Mouse (Mus musculus) hindbrain, embryonic 10.5 days (tissue): ENCODE measurements around the gene Bcas2. TPM values are rescaled to one million over a fixed set of nuclear protein-coding genes. Genes with fewer than 3 reads are reported as not detected.

Experiments
- DNase-seq: peaks from one replicate; pipeline ENCODE4 v3.0.0-alpha.2; 2017; ENCODE audit warnings: low spot score
- H3K27ac ChIP-seq: fragments of 300-500 bp; sonication (generic); 2 replicates; pipeline ENCODE4 v1.5.1; 2016; ENCODE audit warnings: mild to moderate bottlenecking, moderate library complexity
- H3K27me3 ChIP-seq: fragments of 300-500 bp; sonication (generic); 2 replicates; pipeline ENCODE4 v1.6.1; 2016; ENCODE audit warnings: mild to moderate bottlenecking; ENCODE audit not compliant: poor library complexity, insufficient read depth, severe bottlenecking
- H3K36me3 ChIP-seq: fragments of 300-500 bp; sonication (generic); 2 replicates; pipeline ENCODE4 v1.6.1; 2016; ENCODE audit warnings: mild to moderate bottlenecking, moderate library complexity
- H3K4me1 ChIP-seq: fragments of 300-500 bp; sonication (generic); replicated peaks from 2 replicates; pipeline ENCODE4 v1.6.1; 2016; ENCODE audit warnings: mild to moderate bottlenecking
- H3K4me3 ChIP-seq: fragments of 300-500 bp; sonication (generic); 2 replicates; pipeline ENCODE4 v1.5.1; 2016; ENCODE audit warnings: mild to moderate bottlenecking, moderate library complexity
- H3K9me3 ChIP-seq: fragments of 300-500 bp; sonication (generic); 2 replicates; pipeline ENCODE4 v1.6.1; 2016; ENCODE audit warnings: mild to moderate bottlenecking, moderate library complexity
- WGBS: fragments of 180-500 bp; shearing (Covaris S2); methylation state at CpG from one replicate; pipeline ENCODE4 v1.1.7; 2016; 5-methylcytosine and 5-hydroxymethylcytosine counted together
- polyA plus RNA-seq: library from polyadenylated mRNA; unstranded; fragments of >200 nt; fragmentation: Nextera tagmentation; extraction: Ambion mirVana; gene quantifications from 2 replicates; pipeline ENCODE4 v1.2.1, GENCODE M21; 2016

Bcas2 gene
- polyA plus RNA-seq, 1 experiment from 2014 or later, result 215 TPM

DNA sequence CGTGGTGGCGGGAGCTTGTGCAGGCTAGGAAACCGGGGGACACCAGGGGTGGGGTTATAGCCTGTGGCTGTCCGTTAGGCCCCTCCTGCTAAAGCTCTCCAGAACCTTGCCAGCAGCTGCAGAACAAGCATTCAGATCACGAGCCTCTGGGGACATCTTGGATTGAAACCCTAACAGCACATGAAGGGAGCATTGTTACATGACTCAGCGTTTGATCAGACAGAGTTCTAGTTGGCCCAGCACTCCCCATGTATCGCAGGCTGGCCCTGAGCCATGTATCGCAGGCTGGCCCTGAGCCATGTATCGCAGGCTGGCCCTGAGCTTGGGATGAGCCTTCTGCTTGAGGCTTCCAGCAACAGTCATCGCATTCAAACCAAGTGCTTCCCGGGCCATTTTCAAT is 30.2 kb upstream of the Bcas2 start:
- no peak for DNase-seq
- H3K4me3 ChIP-seq, result no peak overlapping the region

DNA sequence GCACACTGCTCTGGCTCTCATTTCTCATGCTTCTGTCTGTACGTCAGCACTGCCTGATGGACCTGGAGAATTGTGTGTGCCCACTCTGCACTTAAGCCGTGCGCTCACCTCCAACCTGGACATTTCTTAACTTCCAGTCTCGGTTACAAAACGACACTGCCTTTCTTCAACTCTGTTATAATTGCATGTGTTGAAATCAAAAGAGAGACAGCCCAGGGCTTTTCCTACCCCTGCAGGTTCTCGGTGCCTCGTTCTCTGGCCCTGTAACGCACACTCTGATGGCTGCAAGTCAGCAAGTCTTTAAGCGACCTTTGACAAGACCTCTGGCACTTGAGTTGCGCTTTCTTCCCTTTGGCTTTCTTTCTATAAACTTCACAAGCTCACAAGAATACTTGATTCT is 29.1 kb upstream of the Bcas2 start:
- WGBS, result 86% methylated on average over 10 of the region's 10 CpGs
- DNase-seq, result no peak

More for the DNA sequence above, 30.2 kb upstream of the Bcas2 start:
- Histone ChIP-seq H3K36me3 (no peaks in the 10 kb centered on the region), H3K4me1 (peaks cover 5% of the 10 kb centered on the region), H3K27ac (no peak overlapping the region), H3K9me3 (no peaks in the 10 kb centered on the region), H3K27me3 (no peaks in the 10 kb centered on the region)
- 91% methylated on average over 11 of the region's 11 CpGs for WGBS

DNA sequence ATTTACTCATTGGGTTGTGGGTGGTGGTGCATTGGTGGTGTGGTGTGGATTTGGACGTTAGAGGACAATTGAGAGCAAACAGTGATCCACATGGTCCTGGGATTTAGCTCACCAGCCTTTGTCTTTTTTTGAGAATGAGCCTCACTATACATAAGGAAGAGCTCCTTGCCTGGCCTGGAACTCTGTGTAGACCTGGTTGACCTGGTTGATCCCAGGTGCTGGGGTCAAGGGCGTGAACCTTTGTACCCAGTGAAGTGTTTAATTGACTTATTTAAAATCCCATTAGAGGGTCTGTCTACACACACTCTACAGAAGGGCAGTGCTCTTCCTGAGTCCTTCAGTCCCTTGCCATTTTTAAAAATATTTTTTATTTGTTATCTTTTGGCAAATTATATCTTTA is 26.1 kb upstream of the Bcas2 start:
- H3K27me3 ChIP-seq, result no peaks in the 10 kb centered on the region
- H3K9me3 ChIP-seq, result no peaks in the 10 kb centered on the region
- H3K36me3 ChIP-seq, result no peaks in the 10 kb centered on the region
- WGBS, result 75% methylated on average over 2 of the region's 2 CpGs
- peaks cover 8% of the 10 kb centered on the region for H3K4me1 ChIP-seq
- H3K27ac ChIP-seq, result no peak overlapping the region
- no peak for DNase-seq
- no peak overlapping the region for H3K4me3 ChIP-seq

More for the DNA sequence above, 29.1 kb upstream of the Bcas2 start:
- Histone ChIP-seq H3K27me3 (no peaks in the 10 kb centered on the region), H3K4me3 (no peak overlapping the region), H3K27ac (no peak overlapping the region), H3K9me3 (no peaks in the 10 kb centered on the region), H3K36me3 (no peaks in the 10 kb centered on the region), H3K4me1 (peaks cover 8% of the 10 kb centered on the region)

DNA sequence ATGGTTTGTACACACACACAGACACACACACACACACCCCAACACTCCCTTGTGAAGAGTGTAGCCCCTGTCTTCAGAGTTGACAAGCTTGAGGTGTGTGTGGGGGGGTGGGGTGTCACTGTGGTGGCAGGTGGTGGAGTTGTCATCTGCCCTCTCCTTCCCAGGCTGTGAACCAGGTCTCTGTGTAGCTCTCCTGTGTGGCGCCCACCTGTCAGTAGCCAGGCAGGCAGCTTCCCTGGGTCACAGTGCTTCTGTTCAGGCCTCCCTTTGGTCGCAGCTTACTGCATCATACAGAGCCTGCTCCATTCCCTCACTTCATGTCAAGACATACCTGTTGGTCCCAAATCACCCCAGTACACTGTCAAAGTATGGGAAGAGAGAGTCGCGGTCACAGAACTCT is 25.7 kb upstream of the Bcas2 start:
- DNase-seq, result no peak

DNA sequence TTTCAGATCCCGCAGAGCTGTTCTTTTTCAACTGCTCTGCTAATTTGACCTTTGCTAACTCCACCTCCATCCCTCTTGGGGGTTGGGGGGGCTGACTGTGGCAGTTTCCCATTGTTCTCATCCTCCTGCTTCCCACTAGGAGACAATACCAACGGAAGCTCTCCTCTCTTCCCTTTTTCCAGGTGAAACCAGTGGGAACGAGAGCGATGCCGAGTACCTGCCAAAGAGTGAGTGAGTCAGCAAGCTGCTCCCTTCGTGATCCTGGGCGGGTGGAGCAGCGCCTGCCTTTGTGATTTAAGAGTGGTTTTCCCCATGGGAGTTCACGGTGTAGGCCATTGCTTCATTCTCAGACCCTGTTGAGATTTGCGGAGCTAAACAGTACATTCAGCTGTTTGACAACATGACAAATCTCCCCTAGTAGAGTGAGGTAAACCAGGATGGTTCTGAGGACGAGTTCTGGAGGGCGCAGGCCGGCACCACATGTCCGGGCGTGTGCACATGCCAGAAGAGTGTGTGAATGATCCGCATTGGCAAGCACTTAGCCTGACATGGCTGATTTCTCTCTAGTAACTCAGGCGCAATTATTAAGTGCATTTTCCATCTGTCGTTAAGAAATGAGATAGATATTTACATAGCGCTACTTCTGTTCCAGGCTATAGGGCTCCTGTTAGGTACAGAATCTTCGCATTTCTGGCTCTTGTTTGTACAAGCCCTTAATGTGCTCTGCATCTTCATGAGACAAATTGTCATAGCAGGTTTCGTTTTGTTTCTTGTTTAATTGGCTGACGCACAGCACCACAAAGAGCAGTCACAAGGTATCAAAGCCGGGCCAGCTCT is 24.9 kb upstream of the Bcas2 start:
- Histone ChIP-seq H3K4me3 (no peak overlapping the region), H3K36me3 (no peaks in the 10 kb centered on the region), H3K4me1 (peaks cover 8% of the 10 kb centered on the region), H3K27ac (peak overlapping the region; percentile 8; the same call in 1 of the 2 replicates), H3K9me3 (no peaks in the 10 kb centered on the region), H3K27me3 (no peaks in the 10 kb centered on the region)
- 67% methylated on average over 23 of the region's 23 CpGs for WGBS
- no peak for DNase-seq

More for the DNA sequence above, 25.7 kb upstream of the Bcas2 start:
- Histone ChIP-seq H3K9me3 (no peaks in the 10 kb centered on the region), H3K27ac (no peak overlapping the region), H3K4me1 (peaks cover 8% of the 10 kb centered on the region), H3K36me3 (no peaks in the 10 kb centered on the region), H3K27me3 (no peaks in the 10 kb centered on the region), H3K4me3 (no peak overlapping the region)
- WGBS, result 77% methylated on average over 4 of the region's 4 CpGs

DNA sequence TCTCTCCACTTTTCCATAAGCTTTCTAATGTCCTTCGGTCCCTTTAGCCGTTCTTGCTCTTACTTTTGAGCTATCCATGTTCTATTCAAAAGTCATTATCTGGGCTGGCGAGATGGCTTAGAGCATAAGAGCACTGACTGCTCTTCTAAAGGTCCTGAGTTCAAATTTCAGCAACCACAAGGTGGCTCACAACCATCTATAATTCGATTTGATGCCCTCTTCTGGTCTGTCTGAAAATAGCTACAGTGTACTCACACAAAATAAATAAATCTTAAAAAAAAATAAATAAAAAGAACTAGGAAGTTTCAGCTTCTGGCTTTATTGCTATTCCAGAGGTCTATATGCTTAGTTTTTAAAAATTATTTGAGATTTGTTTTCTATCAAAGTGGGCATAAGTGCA is 23.7 kb upstream of the Bcas2 start:
- Histone ChIP-seq H3K4me3 (no peak overlapping the region), H3K27me3 (no peaks in the 10 kb centered on the region), H3K27ac (no peak overlapping the region), H3K9me3 (no peaks in the 10 kb centered on the region), H3K36me3 (no peaks in the 10 kb centered on the region), H3K4me1 (peaks cover 8% of the 10 kb centered on the region)
- DNase-seq, result no peak
- 85% methylated on average over 4 of the region's 4 CpGs for WGBS

DNA sequence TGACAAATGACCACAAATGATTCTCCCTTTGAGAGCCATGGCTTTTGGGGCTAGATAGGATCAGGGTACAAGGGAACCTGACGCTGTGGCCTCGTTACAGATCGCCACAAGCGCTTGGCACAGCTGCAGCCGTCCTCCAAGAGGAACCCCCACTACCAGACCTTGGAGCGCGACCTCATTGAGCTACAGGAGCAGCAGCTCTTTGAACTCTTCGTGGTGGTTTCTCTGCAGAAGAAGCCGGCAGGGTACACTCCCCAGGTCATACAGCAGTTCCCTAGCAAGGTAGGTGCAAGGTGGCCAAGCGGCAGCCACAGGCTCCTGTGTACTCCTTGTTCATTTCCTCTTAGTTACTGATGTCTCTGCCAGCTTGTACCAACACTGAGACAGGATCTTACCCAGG is 22.5 kb upstream of the Bcas2 start:
- WGBS, result 83% methylated on average over 10 of the region's 10 CpGs
- H3K27ac ChIP-seq, result no peak overlapping the region
- H3K36me3 ChIP-seq, result 0 out of 2 replicates have a peak, but pooled peaks cover 3% of the 10 kb centered on the region
- no peak overlapping the region for H3K4me3 ChIP-seq
- H3K4me1 ChIP-seq, result peaks cover 8% of the 10 kb centered on the region
- no peaks in the 10 kb centered on the region for H3K9me3 ChIP-seq
- no peak for DNase-seq
- no peaks in the 10 kb centered on the region for H3K27me3 ChIP-seq

DNA sequence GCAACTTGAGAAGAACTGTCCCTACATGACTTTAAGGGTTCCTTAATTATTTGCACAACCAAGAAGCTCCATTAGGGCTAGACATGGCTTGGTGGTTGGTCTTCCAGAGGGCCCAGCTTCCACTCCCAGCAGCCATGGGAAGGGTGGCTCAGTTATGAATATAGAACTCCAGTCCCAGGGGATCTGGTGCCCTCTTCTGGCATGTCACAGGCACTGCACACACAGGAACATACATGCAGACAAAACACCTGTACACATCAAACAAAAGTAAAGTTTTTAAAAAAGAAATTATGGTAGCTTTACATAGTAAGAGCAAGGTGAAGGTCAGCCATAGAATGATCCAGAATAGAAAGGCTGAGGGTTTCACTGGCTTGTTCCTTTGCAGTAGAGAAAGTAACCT is 17.7 kb upstream of the Bcas2 start:
- H3K9me3 ChIP-seq, result no peaks in the 10 kb centered on the region
- no peak for DNase-seq
- H3K36me3 ChIP-seq, result 0 out of 2 replicates have a peak, but pooled peaks cover 3% of the 10 kb centered on the region
- H3K4me3 ChIP-seq, result no peak overlapping the region
- no peak overlapping the region for H3K27ac ChIP-seq
- H3K4me1 ChIP-seq, result no peaks in the 10 kb centered on the region
- H3K27me3 ChIP-seq, result no peaks in the 10 kb centered on the region

DNA sequence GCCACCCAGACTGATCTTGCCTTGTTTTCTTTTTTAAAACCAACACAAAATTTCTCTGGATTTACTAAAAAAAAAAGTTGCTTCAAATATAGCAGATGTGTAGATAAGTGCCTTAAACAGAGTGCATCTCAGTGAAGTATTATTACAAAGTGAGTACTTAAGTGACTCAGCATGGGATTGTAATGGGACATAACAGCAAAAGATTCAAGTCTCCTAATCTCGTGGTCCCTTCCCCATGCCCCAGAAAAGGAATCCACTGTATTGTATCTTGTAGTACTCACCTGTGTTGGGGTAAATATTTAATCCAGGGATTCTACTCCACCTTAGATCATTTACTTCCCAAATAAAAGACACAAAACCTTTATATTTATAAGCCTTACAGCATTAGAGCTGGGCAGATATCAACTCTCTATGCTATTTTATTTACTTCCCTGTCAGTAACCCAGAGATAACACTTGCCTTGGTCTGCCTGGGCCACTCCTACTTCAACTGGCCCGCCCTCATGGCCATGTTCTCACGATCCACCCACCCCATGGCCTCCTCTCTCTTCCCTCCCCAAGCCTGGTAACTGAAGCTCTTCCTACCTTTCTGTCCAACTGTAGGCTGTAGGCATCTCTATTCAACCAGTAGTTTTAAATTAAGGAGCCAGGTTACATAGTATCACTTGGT is 12.1 kb upstream of the Bcas2 start:
- H3K4me3 ChIP-seq, result no peak overlapping the region
- no peaks in the 10 kb centered on the region for H3K27me3 ChIP-seq
- no peak overlapping the region for H3K27ac ChIP-seq
- H3K36me3 ChIP-seq, result no peaks in the 10 kb centered on the region
- H3K4me1 ChIP-seq, result no peaks in the 10 kb centered on the region
- no peaks in the 10 kb centered on the region for H3K9me3 ChIP-seq
- DNase-seq, result no peak
- WGBS, result 64% methylated on average over 3 of the region's 3 CpGs

DNA sequence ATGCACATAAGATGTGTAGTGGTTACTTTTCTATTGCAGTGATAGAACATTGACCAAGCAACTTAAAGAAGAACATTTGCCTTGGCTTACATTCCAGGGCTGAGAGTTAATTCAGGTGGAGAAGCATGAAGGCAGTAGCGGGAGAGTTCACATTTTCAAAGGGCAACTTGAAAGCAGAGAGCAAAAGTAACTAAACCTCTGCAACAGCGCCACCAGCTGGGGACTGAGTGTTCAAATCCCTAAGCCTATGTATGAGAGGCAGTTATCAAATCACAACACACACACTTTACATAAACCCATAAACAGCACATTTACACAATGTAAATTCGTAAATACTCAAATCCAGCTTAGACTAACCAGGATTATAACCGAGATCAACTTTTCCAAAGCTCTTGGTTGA is 1.7 kb upstream of the Bcas2 start:
- H3K27me3 ChIP-seq, result no peaks in the 10 kb centered on the region
- peak; percentile 76 for DNase-seq
- no peak overlapping the region for H3K27ac ChIP-seq

DNA sequence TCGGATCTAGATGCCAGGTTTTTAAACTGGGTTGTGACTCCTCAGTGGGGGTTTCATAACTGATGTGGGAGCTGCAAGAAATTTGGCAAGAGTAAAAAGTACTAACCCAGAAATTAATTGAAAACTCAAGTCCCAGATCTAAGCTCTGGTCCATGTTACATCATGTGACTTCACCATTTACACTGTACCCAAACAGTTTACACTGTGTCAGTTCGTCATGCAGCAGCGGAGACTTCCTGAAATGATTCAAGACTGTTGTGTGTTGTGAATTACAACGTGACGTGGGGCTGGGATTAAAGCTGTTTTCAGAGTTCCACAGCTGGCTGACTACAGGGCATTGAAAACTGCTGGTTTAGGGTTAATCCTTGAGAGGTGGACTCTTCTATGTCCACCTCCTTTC is 1.2 kb downstream of the Bcas2 start:
- 72% methylated on average over 5 of the region's 5 CpGs for WGBS
- Histone ChIP-seq H3K4me1 (peaks cover 17% of the 10 kb centered on the region), H3K36me3 (peaks cover 45% of the 10 kb centered on the region), H3K9me3 (no peaks in the 10 kb centered on the region), H3K27ac (peak overlapping the region; percentile 94; the same call in 1 of the 2 replicates), H3K27me3 (no peaks in the 10 kb centered on the region), H3K4me3 (peak overlapping the region; percentile 90)
- no peak for DNase-seq

More for the DNA sequence above, 1.7 kb upstream of the Bcas2 start:
- H3K9me3 ChIP-seq, result no peaks in the 10 kb centered on the region
- no peak overlapping the region for H3K4me3 ChIP-seq
- peaks cover 17% of the 10 kb centered on the region for H3K36me3 ChIP-seq
- WGBS, result 11% methylated on average over 4 of the region's 4 CpGs
- H3K4me1 ChIP-seq, result peaks cover 17% of the 10 kb centered on the region

DNA sequence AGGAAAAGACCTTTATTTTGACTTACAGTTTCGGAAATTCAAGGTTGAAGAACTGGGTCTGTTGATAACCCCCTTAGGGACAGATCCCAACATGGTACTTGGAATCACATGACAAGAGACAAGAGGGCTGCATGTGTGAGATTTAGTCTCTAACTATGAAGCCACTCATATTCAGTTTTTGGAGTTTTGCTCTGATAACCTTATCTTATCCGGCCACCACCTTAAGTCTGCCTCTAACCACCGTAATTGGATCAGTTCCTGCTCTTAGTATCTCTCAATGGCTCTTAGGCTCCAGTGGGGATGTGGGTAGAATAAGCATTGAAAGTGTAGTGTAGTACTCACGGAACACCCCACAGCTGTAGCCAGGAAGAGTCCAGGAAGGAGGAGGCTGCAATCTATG is 5.3 kb downstream of the Bcas2 start:
- H3K27ac ChIP-seq, result no peak overlapping the region
- no peak for DNase-seq
- H3K4me3 ChIP-seq, result no peak overlapping the region
- H3K27me3 ChIP-seq, result no peaks in the 10 kb centered on the region
- H3K4me1 ChIP-seq, result peaks cover 11% of the 10 kb centered on the region
- 91% methylated on average over 4 of the region's 4 CpGs for WGBS
- peaks cover 70% of the 10 kb centered on the region for H3K36me3 ChIP-seq
- H3K9me3 ChIP-seq, result no peaks in the 10 kb centered on the region

DNA sequence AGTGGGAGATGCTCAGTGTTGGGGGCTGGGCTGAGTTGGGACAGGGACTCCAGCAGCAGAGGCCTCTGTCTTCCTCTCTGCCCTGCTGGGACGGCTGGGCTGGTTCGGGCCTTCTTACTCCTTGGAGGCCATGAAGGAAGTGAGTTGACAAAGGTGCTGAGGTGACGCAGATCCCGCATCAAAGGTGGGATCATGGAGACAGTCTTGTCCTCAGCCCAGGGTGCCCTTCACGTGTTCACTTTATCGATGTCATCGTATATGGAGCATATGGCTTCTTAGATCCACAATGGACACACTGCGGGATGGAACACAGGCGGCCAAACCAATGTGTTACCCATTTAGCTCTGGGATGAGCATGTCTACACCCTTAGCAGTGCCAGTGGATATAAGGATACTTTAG is 8.1 kb downstream of the Bcas2 start:
- Histone ChIP-seq H3K4me1 (no peaks in the 10 kb centered on the region), H3K27me3 (no peaks in the 10 kb centered on the region), H3K36me3 (peaks cover 55% of the 10 kb centered on the region), H3K9me3 (no peaks in the 10 kb centered on the region), H3K27ac (no peak overlapping the region), H3K4me3 (no peak overlapping the region)
- WGBS, result 93% methylated on average over 9 of the region's 9 CpGs
- no peak for DNase-seq
